Mouse (Mus musculus) thymus, adult 2 months (tissue): Measurements from ENCODE around the gene Wnt7a. TPM values are rescaled to one million over a fixed set of nuclear protein-coding genes. Genes with fewer than 3 reads are reported as not detected.

Experiments
- DNase-seq: peaks from one replicate; pipeline ENCODE4 v3.0.0; 2021
- H3K27ac ChIP-seq: fragments of 200-500 bp; 2 replicates; pipeline ENCODE4 v1.5.1; 2012; ENCODE audit warnings: low read length, control low read depth; ENCODE audit not compliant: control insufficient read depth, insufficient read depth
- H3K27me3 ChIP-seq: fragments of 200-500 bp; 2 replicates; pipeline ENCODE4 v1.6.1; 2012; ENCODE audit warnings: mild to moderate bottlenecking, low read length, moderate library complexity, mixed read lengths; ENCODE audit not compliant: control insufficient read depth, insufficient read depth
- H3K36me3 ChIP-seq: fragments of 200-500 bp; 2 replicates; pipeline ENCODE4 v1.6.1; 2012; ENCODE audit warnings: mild to moderate bottlenecking, low read length, moderate library complexity; ENCODE audit not compliant: control insufficient read depth, insufficient read depth
- H3K4me1 ChIP-seq: fragments of 200-500 bp; replicated peaks from 2 replicates; pipeline ENCODE4 v1.6.1; 2012; ENCODE audit warnings: low read length; ENCODE audit not compliant: control insufficient read depth, insufficient read depth
- H3K4me3 ChIP-seq: fragments of 200-500 bp; 2 replicates; pipeline ENCODE4 v1.5.1; 2012; ENCODE audit warnings: mild to moderate bottlenecking, low read length, control low read depth, moderate library complexity; ENCODE audit not compliant: control insufficient read depth, insufficient read depth
- CTCF ChIP-seq: fragments of 200-500 bp; IDR thresholded peaks from 2 replicates; pipeline ENCODE4 v1.5.1; 2012; ENCODE audit warnings: mild to moderate bottlenecking, control low read depth, low read length, moderate library complexity, borderline replicate concordance; ENCODE audit not compliant: control insufficient read depth, poor library complexity, insufficient read depth; ENCODE audit errors: extremely low read depth
- POLR2A ChIP-seq: fragments of 200-500 bp; IDR thresholded peaks from 2 replicates; pipeline ENCODE4 v1.6.1; 2012; ENCODE audit warnings: mild to moderate bottlenecking, low read length, control low read depth, moderate library complexity; ENCODE audit not compliant: control insufficient read depth, poor library complexity, insufficient read depth; ENCODE audit errors: extremely low read depth
- WGBS: fragments of 180-500 bp; shearing (Covaris S2); methylation state at CpG from one replicate; pipeline ENCODE4 v1.1.7; 2018; 5-methylcytosine and 5-hydroxymethylcytosine counted together
- polyA plus RNA-seq: library from polyadenylated mRNA; depleted of rRNA; stranded (reverse); fragments of >200 nt; gene quantifications from 2 replicates; pipeline ENCODE4 v1.2.3, GENCODE M21; 2012

Wnt7a gene
- polyA plus RNA-seq, 1 experiment = 0.04 TPM

GRCm38 (mm10) chr6:91357238-91357876 lies 53.8 kb downstream of the Wnt7a start:
- WGBS = 55% methylated on average over 13 of the region's 13 CpGs
- DNase-seq = no peak
- Histone ChIP-seq H3K27ac (no peak overlapping the region), H3K4me1 (no peaks in the 10 kb centered on the region), H3K4me3 (no peak overlapping the region), H3K27me3 (no peaks in the 10 kb centered on the region), H3K36me3 (no peaks in the 10 kb centered on the region)
- TF ChIP-seq CTCF = no peak
- no peak for TF ChIP-seq POLR2A

GRCm38 (mm10) chr6:91349620-91350019 lies 61.5 kb downstream of the Wnt7a start:
- Histone ChIP-seq H3K4me3 (no peak overlapping the region), H3K4me1 (no peaks in the 10 kb centered on the region), H3K27ac (no peak overlapping the region), H3K36me3 (no peaks in the 10 kb centered on the region), H3K27me3 (no peaks in the 10 kb centered on the region)
- 82% methylated on average over 9 of the region's 9 CpGs for WGBS
- DNase-seq = no peak
- TF ChIP-seq CTCF (no peak), POLR2A (no peak)

- TF ChIP-seq CTCF = no peak
- TF ChIP-seq POLR2A = no peak
- H3K36me3 ChIP-seq = no peaks in the 10 kb centered on the region
- no peak for DNase-seq
- 52% methylated on average over 7 of the region's 7 CpGs for WGBS
- no peak overlapping the region for H3K27ac ChIP-seq
- no peaks in the 10 kb centered on the region for H3K4me1 ChIP-seq
- H3K4me3 ChIP-seq = no peak overlapping the region
- no peaks in the 10 kb centered on the region for H3K27me3 ChIP-seq
Observed at GRCm38 (mm10) chr6:91347721-91348120, 63.4 kb downstream of the Wnt7a start.

- Histone ChIP-seq H3K27ac (no peak overlapping the region), H3K36me3 (no peaks in the 10 kb centered on the region), H3K27me3 (no peaks in the 10 kb centered on the region), H3K4me3 (no peak overlapping the region), H3K4me1 (no peaks in the 10 kb centered on the region)
- WGBS = 88% methylated on average over 3 of the region's 3 CpGs
- no peak for DNase-seq
- no peak for TF ChIP-seq POLR2A
- TF ChIP-seq CTCF = no peak
Observed at GRCm38 (mm10) chr6:91346906-91347156, 64.3 kb downstream of the Wnt7a start.

- Histone ChIP-seq H3K27ac (no peak overlapping the region), H3K36me3 (no peaks in the 10 kb centered on the region), H3K27me3 (no peaks in the 10 kb centered on the region), H3K4me3 (no peak overlapping the region), H3K4me1 (no peaks in the 10 kb centered on the region)
- no peak for TF ChIP-seq CTCF
- no peak for TF ChIP-seq POLR2A
- 74% methylated on average over 10 of the region's 10 CpGs for WGBS
- DNase-seq = no peak
Observed at GRCm38 (mm10) chr6:91346071-91346905, 64.9 kb downstream of the Wnt7a start.

DNA sequence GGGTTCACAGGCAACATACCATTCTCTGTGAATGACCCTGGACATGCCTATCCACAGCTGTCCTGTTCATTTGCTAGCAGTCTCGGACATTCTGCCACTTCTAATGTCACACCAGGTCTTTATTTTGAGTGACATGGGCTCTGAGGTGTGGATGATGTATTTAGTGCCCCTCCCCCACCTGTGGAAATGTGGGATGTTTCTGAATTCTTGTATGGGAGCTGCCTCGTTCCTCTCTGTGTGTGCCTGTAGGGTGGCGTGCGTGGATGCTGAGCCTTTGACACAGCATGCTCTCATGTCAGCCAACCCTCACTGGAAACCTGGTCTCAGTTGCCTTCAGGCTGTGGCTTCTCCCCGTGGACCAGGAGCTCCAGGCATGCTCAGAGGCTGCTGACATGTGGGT lies 66.1 kb downstream of the Wnt7a start:
- H3K27me3 ChIP-seq = no peaks in the 10 kb centered on the region
- no peaks in the 10 kb centered on the region for H3K36me3 ChIP-seq
- no peak overlapping the region for H3K27ac ChIP-seq
- no peak overlapping the region for H3K4me3 ChIP-seq
- WGBS = 81% methylated on average over 5 of the region's 5 CpGs
- TF ChIP-seq POLR2A (no peak), CTCF (no peak)
- no peaks in the 10 kb centered on the region for H3K4me1 ChIP-seq
- DNase-seq = no peak
